Mouse (Mus musculus) embryo, embryonic 11 days (tissue): ENCODE data around the gene Hook2.

ENCODE experiments used
- DNase-seq: peaks from one replicate; pipeline ENCODE4 v3.0.0-alpha.2; 2015

Hook2 gene

GRCm38 (mm10) chr8:84989311-84989731 is 1.1 kb upstream of the Hook2 start:
- peak; percentile 34 for DNase-seq

DNA sequence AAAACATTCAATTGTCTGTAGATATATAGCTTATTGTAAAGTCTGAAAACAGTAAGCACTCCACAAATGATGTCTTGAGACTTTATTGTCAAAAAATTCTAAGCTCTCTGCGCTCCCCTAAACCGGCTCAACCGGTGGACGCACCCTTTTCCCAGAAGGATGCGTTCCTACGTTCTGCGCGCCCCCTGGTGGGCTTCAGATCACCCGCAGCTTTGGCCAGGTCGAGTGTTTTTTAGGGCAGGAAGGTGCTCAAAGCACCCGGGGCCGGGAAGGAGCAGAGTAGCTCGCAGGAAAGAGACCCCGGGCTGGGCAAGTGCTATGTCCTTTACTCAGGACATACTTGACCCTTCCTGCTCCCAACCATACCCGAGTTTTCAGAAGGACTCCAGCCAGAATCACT is 593 bp upstream of the Hook2 start:
- DNase-seq = peak; percentile 95

- peak; percentile 62 for DNase-seq
These were observed 433 bp downstream of the Hook2 start for GRCm38 (mm10) chr8:84990836-84991235.

- no peak for DNase-seq
These were observed 4.0 kb downstream of the Hook2 start for GRCm38 (mm10) chr8:84994375-84994774.

- peak; percentile 40 for DNase-seq
These were observed 5.3 kb downstream of the Hook2 start for GRCm38 (mm10) chr8:84995680-84996079.

GRCm38 (mm10) chr8:84996978-84997377 is 6.6 kb downstream of the Hook2 start:
- DNase-seq = no peak

- DNase-seq = peak; percentile 93
These were observed 7.4 kb downstream of the Hook2 start for GRCm38 (mm10) chr8:84997649-84998295.

DNA sequence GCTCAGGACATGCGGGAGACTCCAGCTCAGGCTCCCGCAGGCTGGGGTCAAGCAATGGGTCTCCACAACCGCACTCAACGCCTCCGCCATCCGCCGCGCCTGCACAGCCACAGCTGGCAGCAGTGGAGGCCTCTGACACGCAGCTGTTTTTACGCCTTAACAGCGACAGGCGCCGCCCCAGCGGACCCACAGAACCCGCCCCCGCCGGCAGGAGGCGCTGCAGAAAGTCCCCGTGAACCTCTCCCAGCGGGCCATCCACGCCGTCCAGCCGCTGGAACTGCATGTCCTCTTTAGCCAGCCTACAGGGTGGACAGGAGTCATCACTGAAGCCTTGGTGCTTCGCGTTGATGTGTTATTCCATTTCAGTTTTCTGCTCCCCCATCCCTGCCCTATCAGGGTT is 17.3 kb downstream of the Hook2 start:
- peak; percentile 32 for DNase-seq

DNA sequence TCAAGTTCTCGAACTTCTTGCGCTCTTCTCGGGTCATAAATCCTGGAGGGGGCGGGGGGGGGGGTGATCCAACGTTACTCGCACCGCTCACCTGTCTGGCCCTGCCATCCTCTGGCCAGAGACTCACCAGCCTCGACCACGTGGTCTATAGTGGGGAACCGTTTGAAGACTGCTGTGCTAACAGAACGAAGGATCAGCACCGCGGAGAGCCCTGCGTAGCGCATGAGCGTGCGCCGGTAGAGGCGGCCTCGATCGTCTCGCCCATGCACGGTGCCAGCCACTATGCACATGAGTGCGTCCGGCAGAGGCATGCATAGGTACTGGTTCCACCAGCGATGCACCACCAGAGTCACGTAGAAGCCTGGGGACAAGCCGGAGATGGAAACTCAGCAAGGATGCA is 20.8 kb downstream of the Hook2 start:
- DNase-seq = peak; percentile 25

DNA sequence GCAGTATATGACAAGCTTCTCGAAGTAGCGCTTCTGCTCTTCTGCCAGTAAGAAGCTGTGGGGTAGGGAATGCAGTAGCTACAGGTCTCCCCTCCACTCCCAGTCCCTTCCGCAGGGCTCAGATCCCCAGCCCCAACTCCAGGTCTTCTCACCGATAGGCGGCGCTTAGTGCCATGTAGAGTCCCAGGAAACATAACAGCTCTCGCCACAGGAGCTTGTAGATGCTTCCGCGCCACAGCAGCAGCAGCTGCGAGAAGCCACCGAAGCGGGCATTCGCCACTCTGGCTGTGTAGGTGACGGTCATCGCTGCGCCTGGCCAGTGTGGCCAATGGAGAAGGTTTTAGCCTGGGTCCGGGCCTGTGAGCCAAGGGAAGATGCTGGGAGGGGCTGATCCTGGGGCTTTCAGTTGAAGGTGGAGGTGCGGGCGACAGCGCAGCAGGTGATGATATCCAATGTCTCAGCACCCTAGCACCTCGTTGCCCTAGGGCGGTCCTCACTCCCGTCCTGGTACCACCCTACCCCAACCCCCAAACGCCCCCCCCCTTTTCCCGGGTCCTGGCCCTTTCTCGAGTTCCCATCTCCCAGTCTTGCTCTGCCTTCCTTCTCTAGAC is 22.9 kb downstream of the Hook2 start:
- peak; percentile 90 for DNase-seq

GRCm38 (mm10) chr8:85014431-85014830 is 24.0 kb downstream of the Hook2 start, which contains the start of gene Best2:
Best2 (minus strand) TSS chr8:85014531.
- DNase-seq = no peak

DNA sequence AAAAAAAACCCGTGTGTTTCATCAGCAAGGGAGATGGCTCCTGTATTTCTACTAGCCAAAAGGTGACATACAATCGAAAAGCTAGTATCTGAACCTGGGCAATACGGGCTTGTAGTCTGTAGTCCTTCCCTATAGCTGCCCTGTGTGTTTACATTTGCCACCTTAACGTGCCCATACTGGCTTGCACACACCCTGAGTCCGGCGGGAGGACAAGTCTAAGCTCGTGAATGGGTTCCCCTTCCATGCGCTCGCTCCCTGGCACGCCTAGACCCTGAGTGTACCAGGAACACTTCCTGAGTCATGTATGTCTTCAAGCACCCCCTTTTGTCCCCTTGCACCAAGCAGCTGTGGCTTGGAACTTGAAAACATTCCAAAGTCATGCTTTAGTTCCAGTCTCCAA is 26.3 kb downstream of the Hook2 start:
- DNase-seq = no peak

DNA sequence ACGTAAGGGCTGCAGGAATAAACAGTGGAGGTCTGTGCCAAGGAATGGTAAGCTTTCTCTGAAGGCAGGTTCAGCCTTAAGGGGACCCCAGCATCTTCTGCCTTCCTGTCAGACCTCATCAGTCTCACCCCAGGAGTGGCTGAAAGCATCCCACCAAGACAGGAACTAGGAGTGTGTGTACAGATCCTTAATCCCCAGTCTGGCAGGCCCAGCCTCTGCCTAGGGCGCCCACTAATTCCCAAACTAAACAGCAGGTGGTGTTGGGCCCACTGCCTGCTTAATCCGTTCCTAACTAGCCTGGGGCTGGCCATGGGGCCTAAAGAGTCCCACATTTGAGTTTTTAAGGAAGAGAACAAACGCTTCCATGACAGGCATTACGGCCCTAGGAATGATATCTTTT is 26.8 kb downstream of the Hook2 start:
- DNase-seq = no peak

- no peak for DNase-seq
These were observed 31.2 kb downstream of the Hook2 start for GRCm38 (mm10) chr8:85021514-85022055.

DNA sequence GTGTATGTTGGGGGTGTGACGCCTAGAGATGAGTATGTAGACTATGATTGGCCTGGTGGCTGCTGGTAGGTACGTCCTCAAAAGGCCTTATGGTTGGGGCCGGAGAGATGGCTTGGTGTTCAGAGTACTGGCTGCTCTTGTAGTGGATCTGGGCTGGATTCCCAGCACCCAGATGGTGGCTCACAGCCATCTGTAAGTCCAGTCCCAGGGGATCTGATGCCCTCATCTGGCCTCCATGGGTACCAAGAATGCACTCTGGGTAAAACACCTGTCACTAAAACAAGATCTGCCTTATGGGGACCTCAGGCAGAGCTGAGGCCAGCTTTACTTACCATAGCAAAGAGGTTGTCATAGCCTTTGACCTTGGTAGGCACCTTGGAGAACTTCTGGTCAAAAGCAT is 33.4 kb downstream of the Hook2 start:
- no peak for DNase-seq

GRCm38 (mm10) chr8:85025098-85025932 is 34.9 kb downstream of the Hook2 start, which contains the start of gene Asna1:
Asna1 (minus strand) TSS chr8:85025281.
- DNase-seq = peak; percentile 95

DNA sequence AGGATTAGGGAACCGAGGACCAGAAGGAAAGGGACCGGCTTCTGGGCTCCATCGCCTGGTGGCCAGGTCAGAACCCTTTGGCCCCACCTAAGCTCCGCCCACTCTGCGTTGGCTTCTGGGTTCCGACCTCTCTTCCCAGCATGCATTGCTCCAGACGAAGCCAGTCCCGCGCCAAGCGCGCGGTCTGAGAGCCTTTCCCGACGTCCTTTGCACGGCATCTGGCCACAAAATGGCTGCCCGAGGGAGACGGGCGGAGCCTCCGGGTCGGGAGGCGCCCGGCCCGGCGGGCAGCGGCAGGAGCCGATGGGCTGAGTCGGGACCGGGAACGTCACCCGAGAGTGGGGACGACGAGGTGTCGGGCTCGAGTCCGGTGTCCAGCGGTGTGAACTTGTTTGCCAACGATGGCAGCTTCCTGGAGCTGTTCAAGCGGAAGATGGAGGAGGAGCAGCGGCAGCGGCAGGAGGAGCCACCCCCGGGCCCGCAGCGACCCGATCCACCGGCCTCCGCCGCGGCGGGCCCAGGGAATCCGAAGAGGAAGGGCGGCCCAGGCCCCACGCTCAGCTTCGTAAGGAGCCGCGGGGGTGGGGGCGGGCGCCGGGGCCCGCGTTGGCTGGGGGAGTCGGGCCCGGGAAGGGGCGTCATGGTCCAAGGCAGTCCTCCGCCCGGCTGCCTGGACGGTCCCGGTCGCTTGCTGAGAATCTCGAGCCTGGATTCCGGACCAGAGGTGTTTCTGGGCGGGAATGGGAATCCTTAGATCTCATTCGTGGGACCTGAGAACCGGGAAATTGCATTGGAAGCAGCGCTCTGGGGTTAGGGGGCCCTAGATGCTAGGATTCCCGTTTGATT is 36.5 kb downstream of the Hook2 start, which contains the start of gene Trir:
Trir (plus strand) TSS at position 154 of the 846 bp plus-strand sequence.
- peak; percentile 99 for DNase-seq

GRCm38 (mm10) chr8:85027516-85027855 is 37.1 kb downstream of the Hook2 start:
- peak; percentile 36 for DNase-seq

GRCm38 (mm10) chr8:85027922-85028321 is 37.5 kb downstream of the Hook2 start:
- DNase-seq = no peak

DNA sequence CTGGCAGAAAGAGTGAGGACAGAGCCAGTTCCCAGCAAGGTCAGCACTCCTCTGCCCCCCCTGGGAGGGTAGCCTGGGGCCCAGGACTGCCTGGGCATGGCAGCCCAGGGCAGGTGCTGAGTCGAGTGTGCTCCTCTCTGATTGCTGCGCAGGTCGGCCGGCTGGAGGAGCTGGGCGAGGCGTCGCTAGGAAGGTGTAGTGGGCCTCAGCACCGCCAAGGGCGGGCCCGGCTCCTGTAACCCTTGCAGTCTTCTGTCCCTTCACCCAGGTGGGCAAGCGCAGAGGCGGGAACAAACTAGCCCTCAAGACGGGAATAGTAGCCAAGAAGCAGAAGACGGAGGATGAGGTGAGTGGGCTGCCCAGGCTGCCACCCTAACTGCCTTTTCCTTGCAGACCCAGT is 38.9 kb downstream of the Hook2 start:
- no peak for DNase-seq

DNA sequence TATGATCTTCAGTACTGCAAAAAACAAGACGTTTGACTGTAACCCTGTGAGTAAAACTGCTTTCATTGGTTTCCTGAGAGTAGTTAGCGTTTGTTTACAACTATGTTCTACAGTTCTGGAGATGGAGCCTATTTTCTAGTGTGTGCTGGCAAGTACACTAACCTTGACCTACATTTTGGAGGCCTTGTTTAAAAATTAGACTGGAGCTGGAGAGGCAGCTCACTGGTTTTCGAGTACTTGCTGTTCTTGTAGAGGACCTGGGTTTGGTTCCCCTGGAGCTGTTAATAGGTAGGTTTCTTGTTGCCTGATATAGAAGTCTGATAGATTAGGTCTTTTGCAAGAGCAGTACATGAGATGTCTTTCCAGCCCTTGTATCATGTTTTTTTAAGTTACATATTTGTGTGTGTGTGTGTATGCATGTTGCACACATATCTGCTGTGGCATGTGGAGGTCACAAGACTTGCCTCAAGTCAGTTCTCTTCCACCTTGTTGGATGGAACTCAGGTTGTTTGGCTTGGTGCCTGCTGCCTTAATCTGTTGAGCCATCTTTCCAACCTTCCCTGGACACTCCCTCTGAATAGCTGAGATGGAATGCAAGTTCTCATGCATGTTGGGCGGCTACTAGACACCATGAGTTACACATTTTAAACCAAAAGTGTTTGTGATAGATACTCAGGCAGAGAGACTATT is 42.4 kb downstream of the Hook2 start:
- no peak for DNase-seq

DNA sequence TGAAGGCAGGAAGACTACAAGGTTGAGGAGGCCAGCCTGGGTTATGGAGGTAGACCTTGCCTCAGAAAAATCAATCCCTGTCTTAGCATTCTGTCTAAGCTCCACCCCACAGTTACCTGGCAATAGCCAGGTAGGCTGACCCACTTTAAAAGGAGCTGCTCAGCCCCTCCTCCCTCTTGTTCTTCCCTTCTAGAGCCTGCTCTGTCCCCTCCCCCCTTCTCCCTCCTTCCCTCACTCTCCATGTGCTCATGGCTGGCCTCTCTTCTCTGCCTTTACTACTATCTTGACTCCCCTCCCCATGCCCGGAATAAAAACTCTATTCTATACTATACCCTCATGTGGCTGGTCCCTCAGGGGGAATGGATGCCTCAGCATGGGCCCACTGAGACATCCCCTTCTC is 43.5 kb downstream of the Hook2 start:
- no peak for DNase-seq
